Mouse (Mus musculus) stomach, postnatal 0 days (tissue): Measurements from ENCODE around the gene Cd4.
A peak's percentile ranks its signal among the peaks of the same experiment; 100 is the strongest.

Experiments used
- CTCF ChIP-seq: IDR thresholded peaks from 2 replicates; pipeline ENCODE4 v1.5.1; 2016; ENCODE audit warnings: antibody characterized with exemption, low read depth, mild to moderate bottlenecking, moderate library complexity
- EP300 ChIP-seq: optimal IDR thresholded peaks from 2 replicates; pipeline ENCODE3; 2016; ENCODE audit warnings: antibody characterized with exemption

DNA sequence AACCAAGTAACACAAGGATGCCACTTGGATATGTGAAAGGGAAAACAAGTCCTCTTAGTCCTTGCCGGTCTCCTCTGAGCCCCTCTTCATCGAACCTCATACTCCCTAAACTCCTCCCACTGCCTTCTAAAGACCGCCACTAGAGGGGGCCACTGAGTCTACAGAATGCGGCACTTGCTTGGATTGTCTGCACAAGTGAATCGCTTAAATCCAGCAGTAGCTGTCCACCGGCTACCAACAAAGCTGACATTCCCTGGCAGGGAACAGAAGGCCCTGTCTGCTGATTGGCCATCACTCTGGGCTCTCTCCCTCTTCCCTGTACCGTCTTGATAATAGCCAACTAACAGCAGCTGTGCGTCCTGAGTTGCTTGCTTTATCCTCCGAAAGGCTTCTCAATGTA, 40.7 kb downstream of the Cd4 start:
- TF ChIP-seq CTCF, result peak; percentile 99
- TF ChIP-seq EP300, result no peak
